Mouse (Mus musculus): ENCODE measurements around the gene Cfap157.

GRCm38 (mm10) chr2:32734480-32734879, 49.7 kb downstream of the Cfap157 start:
- no peak for TF ChIP-seq CTCF (IDR thresholded peaks at IDR 0.05; ENCODE audit: control insufficient read depth, insufficient read depth, insufficient read length)
- TF ChIP-seq USF1 (IDR thresholded peaks at IDR 0.05; ENCODE audit: low read depth) = no peak
- no peak for TF ChIP-seq MYOG (IDR thresholded peaks at IDR 0.05; ENCODE audit: control insufficient read depth, extremely low read depth, insufficient read length)
- TF ChIP-seq CEBPB (IDR thresholded peaks at IDR 0.05; ENCODE audit: low read depth) = no peak
- TF ChIP-seq MAX (IDR thresholded peaks at IDR 0.05) = no peak
- no peak for TF ChIP-seq MYOD1 (IDR thresholded peaks at IDR 0.05; ENCODE audit: control insufficient read depth, insufficient read length, low read depth)
- no peak for TF ChIP-seq FOSL1 (IDR thresholded peaks at IDR 0.05; ENCODE audit: insufficient read depth, low read length, poor library complexity, severe bottlenecking)

All from C2C12 (cell line).